Comparison of ENCODE assay signal across 22 mouse cellular contexts in the genomic region with DNA sequence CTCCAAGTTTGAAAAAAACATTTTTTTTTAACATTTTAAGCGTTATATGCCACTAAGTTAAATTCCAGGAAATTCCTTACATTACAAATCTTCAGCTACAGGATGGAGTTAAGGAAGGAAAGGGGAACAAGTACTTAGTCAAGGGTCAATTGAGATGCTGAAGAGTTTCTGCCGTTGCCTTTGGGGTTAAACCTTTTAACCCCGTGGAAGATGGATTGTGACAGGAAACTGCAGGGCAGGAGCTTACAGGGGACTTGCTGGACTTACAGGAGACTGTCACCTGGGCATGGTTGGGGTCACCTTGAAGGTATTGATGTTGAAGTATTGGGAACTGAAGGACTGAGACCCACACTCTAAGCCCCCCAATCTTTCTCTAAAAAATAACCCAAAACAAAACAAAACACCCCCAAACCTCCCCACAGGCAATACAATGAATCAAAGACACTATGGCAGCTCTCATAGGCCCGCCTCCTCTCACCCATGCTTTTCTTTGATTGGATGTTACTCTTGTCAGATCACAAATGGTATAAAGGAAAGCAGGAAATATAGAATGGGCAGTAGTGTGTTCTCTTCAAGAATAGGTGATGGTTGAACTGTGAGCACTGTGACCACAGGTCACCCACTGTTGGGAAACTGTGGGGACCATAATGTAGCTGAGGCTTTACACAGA. TPM values are rescaled to one million over a fixed set of nuclear protein-coding genes. Genes with fewer than 3 reads are reported as not detected.
DNase-seq lines count a peak whose midpoint lies in the region; ATAC-seq lines count a peak whose summit lies in the region.
"Had no signal": no experiment of that assay in that cellular context is flagged by ENCODE, and none has a peak within 500 bp of the region (broad histone marks: within the 10 kb centered on the region; RNA-seq: fewer than 3 reads in every experiment).

No protein-coding gene starts in this region.

- H3K4me2 ChIP-seq in lung, embryonic 16.5 days (ENCODE audit: low read depth, low read length): no peak overlapping the region
- H3K4me2 ChIP-seq in forebrain, embryonic 11.5 days (ENCODE audit: low read depth, low read length, severe bottlenecking): no peak overlapping the region
- H3K4me2 ChIP-seq: hindbrain, embryonic 13.5 days; liver, embryonic 13.5 days had no signal

- ATAC-seq in lung, embryonic 16.5 days (ENCODE audit: low read depth): 0 out of 2 replicates have a peak, but pooled peaks have one; percentile 17
- peak; percentile 88 for ATAC-seq in CD4-positive, CD25-positive, alpha-beta regulatory T cell, adult 4 months
- peak; percentile 83 for ATAC-seq in inflammation-experienced regulatory T-cells, adult 6 months
- ATAC-seq in cerebellum, adult (ENCODE audit: insufficient number of reproducible peaks, low FRiP score, low TSS enrichment): no peak
- no peak for ATAC-seq in forebrain, embryonic 11.5 days (replicated peaks; ENCODE audit: low FRiP score)
- ATAC-seq: forebrain, embryonic 16.5 days; intestine, embryonic 16.5 days had no signal

- no peak overlapping the region for H3K9ac ChIP-seq in lung, embryonic 16.5 days (ENCODE audit: low read length)
- no peak overlapping the region for H3K9ac ChIP-seq in forebrain, embryonic 11.5 days (ENCODE audit: low read length)
- H3K9ac ChIP-seq: hindbrain, embryonic 13.5 days; liver, embryonic 13.5 days had no signal

- DNase-seq in lung, postnatal 36 days: no peak
- peak; percentile 49 for DNase-seq in splenic B cell, adult 2 months (ENCODE audit: low read depth, low spot score)
- no peak for DNase-seq in ovary, postnatal 10 days (ENCODE audit: low spot score)
- no peak for DNase-seq in forebrain, embryonic 11.5 days (ENCODE audit: low spot score)
- DNase-seq: adrenal gland, adult 2 months; cerebellum, postnatal 14 days; gastrocnemius, postnatal 10 days; layer of hippocampus, postnatal 36 days; left cerebral cortex, postnatal 4 days; liver, embryonic 13.5 days; midbrain, embryonic 14.5 days; right cerebral cortex, postnatal 25 days had no signal

- peaks cover 40% of the 10 kb centered on the region for H3K4me1 ChIP-seq in lung, embryonic 16.5 days (replicated peaks; ENCODE audit: control insufficient read depth, insufficient read depth, low read length)
- no peaks in the 10 kb centered on the region for H3K4me1 ChIP-seq in forebrain, embryonic 11.5 days (replicated peaks; ENCODE audit: control insufficient read depth, insufficient read depth, low read length)

- 32% methylated on average over 4 of the region's 4 CpGs for WGBS in lung, embryonic 16.5 days
- WGBS in forebrain, embryonic 11.5 days: 59% methylated on average over 4 of the region's 4 CpGs

- H3K36me3 ChIP-seq in lung, embryonic 16.5 days (ENCODE audit: control insufficient read depth, insufficient read depth, low read length): no peaks in the 10 kb centered on the region
- peaks cover 2% of the 10 kb centered on the region for H3K36me3 ChIP-seq in splenic B cell, adult 2 months (ENCODE audit: control insufficient read depth, insufficient read depth, low read length, poor library complexity, severe bottlenecking)
- no peaks in the 10 kb centered on the region for H3K36me3 ChIP-seq in forebrain, embryonic 11.5 days (ENCODE audit: control insufficient read depth, insufficient read depth, low read length)
- H3K36me3 ChIP-seq: hindbrain, embryonic 13.5 days; liver, embryonic 13.5 days had no signal

- no peak overlapping the region for H3K4me3 ChIP-seq in lung, embryonic 16.5 days (ENCODE audit: low read length)
- no peak overlapping the region for H3K4me3 ChIP-seq in forebrain, embryonic 11.5 days (ENCODE audit: low read depth, low read length)
- H3K4me3 ChIP-seq: erythroblast, embryonic 14.5 days; hindbrain, embryonic 13.5 days; liver, embryonic 13.5 days had no signal

- no peaks in the 10 kb centered on the region for H3K9me3 ChIP-seq in lung, embryonic 16.5 days (ENCODE audit: control insufficient read depth, low read length)
- no peaks in the 10 kb centered on the region for H3K9me3 ChIP-seq in forebrain, embryonic 11.5 days (ENCODE audit: control insufficient read depth, low read length)
- H3K9me3 ChIP-seq: hindbrain, embryonic 13.5 days; liver, embryonic 13.5 days had no signal

- H3K27ac ChIP-seq in lung, embryonic 16.5 days (ENCODE audit: low read length): peak overlapping the region; percentile 78
- H3K27ac ChIP-seq in forebrain, embryonic 11.5 days (ENCODE audit: low read depth, low read length): no peak overlapping the region
- H3K27ac ChIP-seq: hindbrain, embryonic 13.5 days; kidney, postnatal 0 days; liver, embryonic 13.5 days; macrophage had no signal

- H3K27me3 ChIP-seq in lung, embryonic 16.5 days (ENCODE audit: control insufficient read depth, insufficient read depth, low read depth, low read length): no peaks in the 10 kb centered on the region
- no peaks in the 10 kb centered on the region for H3K27me3 ChIP-seq in splenic B cell, adult 2 months (ENCODE audit: control insufficient read depth, insufficient read depth, low read length, poor library complexity, severe bottlenecking)
- H3K27me3 ChIP-seq in forebrain, embryonic 11.5 days (ENCODE audit: control insufficient read depth, insufficient read depth, low read length): no peaks in the 10 kb centered on the region
- H3K27me3 ChIP-seq: hindbrain, embryonic 13.5 days; liver, embryonic 13.5 days had no signal

RNA-seq across cellular contexts. Expression of gene Irf2, which starts 7.9 kb away (rescaled TPM):
- polyA plus RNA-seq in lung, embryonic 16.5 days (2015; fragmentation: Nextera tagmentation; extraction: Ambion mirVana): 38.3 and 39.4 TPM in 2 replicates
- 100 to 1,000 TPM; 244 to 267 TPM for polyA plus RNA-seq in CD4-positive, CD25-positive, alpha-beta regulatory T cell, adult 4 months (2017; shearing (Covaris generic))
- 100 to 1,000 TPM; 228 to 272 (median 245) TPM for polyA plus RNA-seq in inflammation-experienced regulatory T-cells, adult 6 months (2017; shearing (Covaris generic))
- 7.7 and 12.8 TPM in 2 replicates for polyA plus RNA-seq in forebrain, embryonic 11.5 days (2014; fragmentation: Nextera tagmentation; extraction: Ambion mirVana)

Comparison
In these comparisons a context has a peak if more than half of its experiments do, and no peak if none do; other contexts are left out.
1. ATAC-seq: peak in lung, embryonic 16.5 days (single experiment), CD4-positive, CD25-positive, alpha-beta regulatory T cell, adult 4 months (single experiment) and inflammation-experienced regulatory T-cells, adult 6 months (single experiment); none in cerebellum, adult (single experiment) and forebrain, embryonic 11.5 days (single experiment).